Mouse (Mus musculus) heart, embryonic 13.5 days (tissue): ENCODE results near the gene Phlpp1. TPM values are rescaled to one million over a fixed set of nuclear protein-coding genes. Genes with fewer than 3 reads are reported as not detected.

ENCODE experiments used
- ATAC-seq: fragments of 200-750 bp; cut with Nextera tagmentation; 2 replicates; pipeline ENCODE4 v1.8.0; 2017; ENCODE audit warnings: moderate TSS enrichment; ENCODE audit not compliant: insufficient number of reproducible peaks, low FRiP score, low TSS enrichment; ENCODE audit errors: extremely low read depth
- H3K27ac ChIP-seq: fragments of 300-500 bp; sonication (generic); replicated peaks from 2 replicates; pipeline ENCODE4 v1.5.1; 2015; ENCODE audit warnings: moderate library complexity, mild to moderate bottlenecking, inconsistent platforms
- H3K27me3 ChIP-seq: fragments of 300-500 bp; sonication (generic); replicated peaks from 2 replicates; pipeline ENCODE4 v1.6.1; 2015; ENCODE audit warnings: mild to moderate bottlenecking, inconsistent platforms
- H3K36me3 ChIP-seq: fragments of 300-500 bp; sonication (generic); 2 replicates; pipeline ENCODE4 v1.6.1; 2015; ENCODE audit warnings: mild to moderate bottlenecking, inconsistent platforms
- H3K4me1 ChIP-seq: fragments of 300-500 bp; sonication (generic); 2 replicates; pipeline ENCODE4 v1.6.1; 2015; ENCODE audit warnings: inconsistent platforms
- H3K4me2 ChIP-seq: fragments of 300-500 bp; sonication (generic); 2 replicates; pipeline ENCODE4 v1.6.1; 2015; ENCODE audit warnings: inconsistent platforms, mild to moderate bottlenecking, moderate library complexity
- H3K4me3 ChIP-seq: fragments of 300-500 bp; sonication (generic); 2 replicates; pipeline ENCODE4 v1.5.1; 2015; ENCODE audit warnings: moderate library complexity, mild to moderate bottlenecking, inconsistent platforms
- H3K9ac ChIP-seq: fragments of 300-500 bp; sonication (generic); 2 replicates; pipeline ENCODE4 v1.6.1; 2015; ENCODE audit warnings: inconsistent platforms, mild to moderate bottlenecking, moderate library complexity
- H3K9me3 ChIP-seq: fragments of 300-500 bp; sonication (generic); 2 replicates; pipeline ENCODE4 v1.6.1; 2016; ENCODE audit warnings: inconsistent platforms
- WGBS: fragments of 180-500 bp; shearing (Covaris S2); methylation state at CpG from one replicate; pipeline ENCODE4 v1.1.7; 2015; ENCODE audit warnings: mixed read lengths; 5-methylcytosine and 5-hydroxymethylcytosine counted together
- polyA plus RNA-seq: library from polyadenylated mRNA; unstranded; fragments of >200 nt; fragmentation: Nextera tagmentation; extraction: Ambion mirVana; gene quantifications from 2 replicates; pipeline ENCODE4 v1.2.1, GENCODE M21; 2015

The Phlpp1 gene
- polyA plus RNA-seq, 1 experiment from 2014 or later = 3.9 TPM

GRCm38 (mm10) chr1:106183701-106184100 is 12.1 kb downstream of the Phlpp1 start:
- H3K36me3 ChIP-seq = no peaks in the 10 kb centered on the region
- H3K4me2 ChIP-seq = no peak overlapping the region
- peaks cover 36% of the 10 kb centered on the region for H3K4me1 ChIP-seq
- no peak for ATAC-seq
- no peaks in the 10 kb centered on the region for H3K9me3 ChIP-seq
- H3K27me3 ChIP-seq = no peaks in the 10 kb centered on the region
- 90% methylated on average over 2 of the region's 2 CpGs for WGBS
- H3K4me3 ChIP-seq = no peak overlapping the region
- H3K27ac ChIP-seq = no peak overlapping the region
- H3K9ac ChIP-seq = no peak overlapping the region

- Histone ChIP-seq H3K4me3 (no peak overlapping the region), H3K36me3 (no peaks in the 10 kb centered on the region), H3K27ac (peak overlapping the region; percentile 40), H3K4me1 (peaks cover 34% of the 10 kb centered on the region), H3K4me2 (no peak overlapping the region), H3K9me3 (no peaks in the 10 kb centered on the region), H3K9ac (no peak overlapping the region), H3K27me3 (no peaks in the 10 kb centered on the region)
- no peak for ATAC-seq
- 74% methylated on average over 4 of the region's 4 CpGs for WGBS
These were observed 13.4 kb downstream of the Phlpp1 start for GRCm38 (mm10) chr1:106184780-106185460.

- no peaks in the 10 kb centered on the region for H3K9me3 ChIP-seq
- H3K27ac ChIP-seq = no peak overlapping the region
- WGBS = 68% methylated on average over 2 of the region's 2 CpGs
- H3K36me3 ChIP-seq = no peaks in the 10 kb centered on the region
- peaks cover 34% of the 10 kb centered on the region for H3K4me1 ChIP-seq
- no peak for ATAC-seq
- H3K4me2 ChIP-seq = no peak overlapping the region
- H3K9ac ChIP-seq = no peak overlapping the region
- no peaks in the 10 kb centered on the region for H3K27me3 ChIP-seq
- H3K4me3 ChIP-seq = no peak overlapping the region
These were observed 13.9 kb downstream of the Phlpp1 start for GRCm38 (mm10) chr1:106185461-106185924.

DNA sequence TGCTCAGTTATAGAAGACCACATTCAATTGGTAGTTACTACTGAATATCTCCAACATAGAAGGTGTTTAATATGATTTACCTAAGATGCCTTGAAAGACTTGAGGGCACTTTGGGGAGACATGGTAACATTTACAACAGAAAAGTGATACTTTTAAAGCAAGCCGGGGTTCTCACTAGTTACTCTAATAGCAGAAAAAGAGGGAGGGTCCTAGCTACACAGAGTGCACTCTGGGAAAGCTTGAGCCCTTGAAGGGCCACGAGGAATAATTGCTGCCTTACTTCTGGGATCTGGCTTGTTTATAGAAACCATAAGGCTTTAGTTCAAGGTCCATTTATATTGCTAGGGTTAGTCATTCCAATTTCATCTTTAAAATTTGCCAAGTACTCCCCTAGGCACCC is 14.5 kb downstream of the Phlpp1 start:
- H3K27ac ChIP-seq = no peak overlapping the region
- no peaks in the 10 kb centered on the region for H3K27me3 ChIP-seq
- H3K9me3 ChIP-seq = no peaks in the 10 kb centered on the region
- H3K9ac ChIP-seq = no peak overlapping the region
- H3K36me3 ChIP-seq = no peaks in the 10 kb centered on the region
- H3K4me2 ChIP-seq = no peak overlapping the region
- no peak overlapping the region for H3K4me3 ChIP-seq
- H3K4me1 ChIP-seq = peaks cover 28% of the 10 kb centered on the region
- ATAC-seq = no peak
- 66% methylated on average over 2 of the region's 2 CpGs for WGBS

DNA sequence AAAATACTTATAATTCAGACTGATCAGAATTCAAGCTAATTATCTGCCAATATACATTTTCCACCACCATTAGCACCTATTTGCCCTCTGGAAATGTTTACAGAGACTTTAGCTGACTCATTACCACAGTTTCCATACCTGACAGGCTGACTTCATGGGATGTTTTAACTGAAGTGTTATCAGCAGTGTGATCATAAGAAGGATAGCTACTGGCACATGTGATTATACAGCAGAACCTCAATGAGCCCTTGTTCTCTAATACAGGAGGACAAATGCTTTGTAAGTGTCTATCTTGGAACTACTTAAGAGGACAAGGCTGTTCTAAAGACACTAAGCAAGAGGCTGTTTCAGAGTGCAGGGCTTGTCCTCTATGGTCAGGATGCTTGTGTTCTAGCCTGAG is 15.9 kb downstream of the Phlpp1 start:
- H3K9me3 ChIP-seq = no peaks in the 10 kb centered on the region
- H3K9ac ChIP-seq = no peak overlapping the region
- no peak for ATAC-seq
- H3K4me1 ChIP-seq = peaks cover 34% of the 10 kb centered on the region
- no peak overlapping the region for H3K4me3 ChIP-seq
- H3K27ac ChIP-seq = no peak overlapping the region
- H3K4me2 ChIP-seq = no peak overlapping the region
- no peaks in the 10 kb centered on the region for H3K27me3 ChIP-seq
- no peaks in the 10 kb centered on the region for H3K36me3 ChIP-seq

- Histone ChIP-seq H3K9me3 (no peaks in the 10 kb centered on the region), H3K4me2 (no peak overlapping the region), H3K9ac (no peak overlapping the region), H3K4me3 (no peak overlapping the region), H3K4me1 (peaks cover 44% of the 10 kb centered on the region), H3K27me3 (no peaks in the 10 kb centered on the region), H3K36me3 (no peaks in the 10 kb centered on the region), H3K27ac (no peak overlapping the region)
- WGBS = 89% methylated on average over 3 of the region's 3 CpGs
- no peak for ATAC-seq
These were observed 17.2 kb downstream of the Phlpp1 start for GRCm38 (mm10) chr1:106188756-106189155.

GRCm38 (mm10) chr1:106189311-106189710 is 17.8 kb downstream of the Phlpp1 start:
- Histone ChIP-seq H3K36me3 (no peaks in the 10 kb centered on the region), H3K27me3 (no peaks in the 10 kb centered on the region), H3K27ac (no peak overlapping the region), H3K9ac (no peak overlapping the region), H3K4me3 (no peak overlapping the region), H3K4me2 (no peak overlapping the region), H3K4me1 (peaks cover 43% of the 10 kb centered on the region), H3K9me3 (no peaks in the 10 kb centered on the region)
- WGBS = 79% methylated on average over 5 of the region's 5 CpGs
- ATAC-seq = no peak

DNA sequence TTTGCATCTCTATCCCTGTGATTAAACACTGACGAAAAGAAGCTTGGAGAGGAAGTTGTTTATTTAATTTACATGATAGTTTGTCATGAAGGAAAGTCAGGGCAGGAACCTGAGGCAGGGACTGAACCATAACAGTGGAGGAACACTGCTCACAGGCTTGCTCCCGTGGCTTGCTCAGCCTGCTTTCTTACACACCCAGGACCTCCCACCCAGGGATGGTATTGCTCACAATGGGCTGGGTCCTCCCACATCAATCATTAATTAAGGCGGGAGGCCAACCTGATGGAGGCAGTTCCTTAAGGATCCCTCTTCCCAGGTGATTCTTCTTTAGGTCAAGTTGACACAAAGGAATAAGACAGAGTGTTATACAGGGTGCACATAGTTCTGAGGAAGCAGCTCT is 19.1 kb downstream of the Phlpp1 start:
- WGBS = 74% methylated on average over 3 of the region's 3 CpGs
- Histone ChIP-seq H3K9me3 (no peaks in the 10 kb centered on the region), H3K4me1 (peaks cover 46% of the 10 kb centered on the region), H3K9ac (no peak overlapping the region), H3K36me3 (no peaks in the 10 kb centered on the region), H3K27me3 (no peaks in the 10 kb centered on the region), H3K27ac (no peak overlapping the region), H3K4me3 (no peak overlapping the region), H3K4me2 (no peak overlapping the region)
- ATAC-seq = no peak

GRCm38 (mm10) chr1:106191885-106192284 is 20.3 kb downstream of the Phlpp1 start:
- Histone ChIP-seq H3K27me3 (no peaks in the 10 kb centered on the region), H3K27ac (no peak overlapping the region), H3K36me3 (no peaks in the 10 kb centered on the region), H3K4me3 (no peak overlapping the region), H3K9me3 (no peaks in the 10 kb centered on the region), H3K4me1 (peaks cover 47% of the 10 kb centered on the region), H3K4me2 (no peak overlapping the region), H3K9ac (no peak overlapping the region)
- WGBS = 45% methylated on average over 8 of the region's 8 CpGs
- ATAC-seq = no peak

- peak overlapping the region; percentile 12; the same call in 1 of the 2 replicates for H3K9ac ChIP-seq
- H3K4me3 ChIP-seq = no peak overlapping the region
- H3K9me3 ChIP-seq = no peaks in the 10 kb centered on the region
- no peaks in the 10 kb centered on the region for H3K36me3 ChIP-seq
- peaks cover 51% of the 10 kb centered on the region for H3K4me1 ChIP-seq
- 58% methylated on average over 8 of the region's 8 CpGs for WGBS
- no peak for ATAC-seq
- no peak overlapping the region for H3K4me2 ChIP-seq
- no peaks in the 10 kb centered on the region for H3K27me3 ChIP-seq
- H3K27ac ChIP-seq = peak overlapping the region; percentile 10; the same call in 1 of the 2 replicates
These were observed 21.4 kb downstream of the Phlpp1 start for GRCm38 (mm10) chr1:106192864-106193470.

DNA sequence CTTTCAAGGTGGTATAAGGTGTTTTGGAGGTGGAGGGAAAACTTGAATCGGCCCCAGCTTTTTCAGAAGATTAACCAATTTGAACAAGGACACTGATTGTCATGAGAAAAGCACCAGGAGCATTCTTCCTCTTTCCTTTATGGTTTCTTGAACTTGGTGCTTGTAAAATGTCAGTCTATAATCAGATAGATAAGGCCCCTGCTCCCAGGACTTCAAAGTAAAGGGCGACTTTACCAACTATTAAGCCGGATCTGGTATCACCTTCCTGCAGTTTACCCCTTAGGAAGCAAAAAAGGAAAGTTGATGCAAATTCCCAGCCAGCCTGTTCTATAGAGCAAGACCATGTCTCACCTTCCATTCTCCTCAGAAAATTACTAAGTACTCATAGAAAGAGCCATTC is 21.9 kb downstream of the Phlpp1 start:
- 25% methylated on average over 3 of the region's 3 CpGs for WGBS
- ATAC-seq = no peak

DNA sequence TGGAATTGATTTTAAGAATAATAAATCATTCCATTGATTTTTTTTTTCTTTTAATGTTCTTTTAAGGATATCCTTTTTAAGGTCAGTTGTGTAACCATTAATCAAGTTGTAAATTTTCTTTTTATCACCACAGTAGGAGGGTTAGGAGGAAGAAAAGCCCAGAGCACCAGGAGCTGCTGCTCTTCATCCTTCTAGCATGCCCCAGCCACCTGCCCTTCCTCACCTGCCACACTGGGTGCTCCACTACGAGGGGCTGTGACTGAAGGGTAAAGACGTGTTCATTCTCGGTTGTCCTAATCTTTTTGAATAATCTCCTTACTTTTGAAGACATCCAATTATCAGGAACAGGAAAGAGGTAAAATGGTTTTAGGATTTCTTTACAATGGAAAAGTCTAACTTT is 22.7 kb downstream of the Phlpp1 start:
- no peak overlapping the region for H3K4me3 ChIP-seq
- 71% methylated on average over 3 of the region's 3 CpGs for WGBS
- no peaks in the 10 kb centered on the region for H3K36me3 ChIP-seq
- ATAC-seq = no peak
- H3K4me2 ChIP-seq = no peak overlapping the region
- H3K9me3 ChIP-seq = no peaks in the 10 kb centered on the region
- H3K27ac ChIP-seq = peak overlapping the region; percentile 78
- no peaks in the 10 kb centered on the region for H3K27me3 ChIP-seq
- H3K9ac ChIP-seq = no peak overlapping the region
- peaks cover 62% of the 10 kb centered on the region for H3K4me1 ChIP-seq

More for the DNA sequence above, 21.9 kb downstream of the Phlpp1 start:
- no peak overlapping the region for H3K4me2 ChIP-seq
- no peak overlapping the region for H3K4me3 ChIP-seq
- H3K27me3 ChIP-seq = no peaks in the 10 kb centered on the region
- H3K36me3 ChIP-seq = no peaks in the 10 kb centered on the region
- peak overlapping the region; percentile 10; the same call in 1 of the 2 replicates for H3K27ac ChIP-seq
- no peaks in the 10 kb centered on the region for H3K9me3 ChIP-seq
- H3K9ac ChIP-seq = peak overlapping the region; percentile 29; the same call in 1 of the 2 replicates
- peaks cover 56% of the 10 kb centered on the region for H3K4me1 ChIP-seq
